Mouse (Mus musculus) CD4-positive helper T cell, adult 2 months (primary cell): Measurements from ENCODE around the gene Trim13.

Experiments
- DNase-seq: peaks from one replicate; pipeline ENCODE4 v3.0.0-alpha.2; 2012; ENCODE audit warnings: low read depth, missing footprints, low spot score

The Trim13 gene

DNA sequence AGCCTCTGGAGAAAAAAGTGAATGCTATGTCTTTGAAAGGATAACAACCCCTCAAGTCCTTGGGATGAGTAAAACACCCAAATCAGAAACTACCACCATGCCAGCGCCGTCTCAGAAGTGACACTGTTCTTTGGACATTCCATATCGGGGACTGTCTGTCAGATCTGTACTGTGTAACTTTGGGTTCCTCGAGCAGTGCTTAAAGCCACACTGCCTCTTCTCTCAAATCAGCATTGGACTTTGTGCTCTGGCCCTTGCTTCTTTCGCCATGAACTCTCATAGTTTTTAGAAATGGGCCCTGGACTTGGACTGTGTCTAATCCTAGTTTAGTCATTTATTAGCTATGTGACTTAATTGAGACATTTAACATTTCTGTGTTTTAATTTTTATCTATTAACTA, 13.7 kb downstream of the Trim13 start:
- DNase-seq = no peak

- DNase-seq = no peak
These were observed 15.3 kb downstream of the Trim13 start for GRCm38 (mm10) chr14:61613319-61613718.

GRCm38 (mm10) chr14:61620371-61620770, 22.3 kb downstream of the Trim13 start:
- no peak for DNase-seq

- DNase-seq = no peak
These were observed 37.9 kb downstream of the Trim13 start for GRCm38 (mm10) chr14:61635969-61636368.

GRCm38 (mm10) chr14:61642668-61643067, 44.6 kb downstream of the Trim13 start:
- no peak for DNase-seq

DNA sequence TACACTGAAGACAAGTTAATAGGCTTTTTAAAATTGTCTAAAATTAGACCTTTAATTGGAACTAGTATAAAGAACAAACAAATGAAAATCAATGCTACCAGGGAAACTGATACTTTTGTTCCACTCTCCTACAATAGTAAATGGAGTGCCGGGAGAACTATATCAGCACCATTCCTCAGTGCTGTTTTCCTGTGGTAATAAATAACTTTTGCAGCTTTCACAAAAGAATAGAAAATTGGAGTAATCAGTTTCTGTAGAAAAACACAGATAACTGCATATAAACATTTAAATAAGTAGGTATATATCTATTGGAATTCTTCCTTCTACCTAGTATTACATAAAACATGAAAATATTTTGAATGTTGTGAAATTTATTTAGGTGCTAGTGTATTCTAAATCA, 47.5 kb downstream of the Trim13 start:
- no peak for DNase-seq

DNA sequence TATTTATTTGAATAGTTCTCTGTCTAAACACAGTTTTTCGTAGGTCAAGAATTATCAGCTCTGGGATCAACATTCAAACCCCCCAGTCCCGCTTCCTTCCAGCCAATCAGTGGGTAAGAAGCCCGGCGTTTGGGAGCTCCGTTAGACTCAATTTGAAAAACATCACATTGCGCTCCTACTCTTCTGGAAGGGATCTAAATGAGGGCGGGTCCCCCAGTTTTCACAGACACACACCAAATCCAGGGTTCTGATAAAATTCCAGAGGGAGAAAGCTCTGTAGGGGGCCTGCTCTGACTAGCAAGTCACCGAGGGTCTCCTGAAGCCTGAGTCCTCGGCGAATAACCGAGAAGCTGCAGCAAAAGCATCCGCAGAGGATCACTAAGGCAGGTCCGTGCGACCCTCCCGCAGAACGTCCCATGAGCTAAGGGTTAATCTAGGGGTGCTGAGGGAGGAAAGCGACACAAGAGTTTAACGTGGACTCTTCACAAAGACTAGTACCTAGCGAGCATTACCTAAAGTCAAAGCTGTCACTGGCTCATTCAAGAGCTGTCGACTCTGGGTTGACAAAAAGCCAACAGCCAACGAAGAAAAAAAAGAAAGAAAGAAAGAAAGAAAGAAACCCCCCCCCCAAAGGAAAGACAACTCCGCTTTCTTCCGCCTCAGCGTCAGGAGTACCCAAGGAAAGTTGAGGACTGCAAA, 49.3 kb downstream of the Trim13 start:
- DNase-seq = peak; percentile 42

GRCm38 (mm10) chr14:61647881-61648684, 50.0 kb downstream of the Trim13 start:
- peak; percentile 59 for DNase-seq

- peak; percentile 99 for DNase-seq
These were observed 50.8 kb downstream of the Trim13 start for GRCm38 (mm10) chr14:61648685-61649504.

DNA sequence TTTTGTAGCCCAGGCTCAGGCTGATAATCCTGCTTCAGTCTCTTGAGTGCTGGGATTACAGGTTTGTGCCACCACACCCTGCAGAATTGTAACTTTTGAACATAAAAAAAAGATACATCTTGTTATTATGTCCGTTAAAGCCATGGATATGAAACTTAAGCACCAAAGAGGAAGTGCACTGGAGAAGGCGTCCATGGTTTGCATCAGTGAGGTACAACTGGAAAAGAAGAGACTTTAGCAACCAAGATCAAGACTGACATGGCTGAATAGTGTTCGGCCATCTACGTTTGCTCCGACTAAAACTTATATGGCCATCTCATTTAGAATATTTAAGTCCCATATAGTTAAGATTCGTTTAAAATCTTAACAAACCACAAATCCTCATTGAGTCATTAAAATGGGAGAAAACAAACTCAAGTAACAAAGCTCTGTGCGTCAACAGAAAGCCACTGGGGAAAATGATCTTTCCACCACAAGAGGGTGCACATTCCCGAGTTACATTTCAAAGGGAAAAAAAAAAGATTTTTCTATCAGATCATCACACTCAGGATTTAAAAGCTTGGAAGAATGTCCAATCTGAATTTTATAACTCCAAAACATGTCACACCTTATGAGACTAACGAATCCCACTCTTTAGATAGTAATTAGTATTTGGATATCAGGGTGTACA, 52.4 kb downstream of the Trim13 start:
- peak; percentile 53 for DNase-seq
